Mouse (Mus musculus) bone marrow, adult 2 months (tissue): ENCODE measurements at regions not wholly inside any gene's neighbourhood (a gene's known extent, or its start where the extent isn't known, plus 50 kb on each side); places are given as distances from the start of the nearest gene placed in this dataset.

ENCODE experiments used
- CTCF ChIP-seq: fragments of 200-500 bp; IDR thresholded peaks from 2 replicates; pipeline ENCODE4 v1.5.1; 2011; ENCODE audit warnings: low read length, control low read depth; ENCODE audit not compliant: control insufficient read depth, insufficient read depth
- POLR2A ChIP-seq: fragments of 200-500 bp; IDR thresholded peaks from 2 replicates; pipeline ENCODE4 v1.6.1; 2011; ENCODE audit warnings: low read depth, mild to moderate bottlenecking, control low read depth, low read length, borderline replicate concordance; ENCODE audit not compliant: control insufficient read depth

DNA sequence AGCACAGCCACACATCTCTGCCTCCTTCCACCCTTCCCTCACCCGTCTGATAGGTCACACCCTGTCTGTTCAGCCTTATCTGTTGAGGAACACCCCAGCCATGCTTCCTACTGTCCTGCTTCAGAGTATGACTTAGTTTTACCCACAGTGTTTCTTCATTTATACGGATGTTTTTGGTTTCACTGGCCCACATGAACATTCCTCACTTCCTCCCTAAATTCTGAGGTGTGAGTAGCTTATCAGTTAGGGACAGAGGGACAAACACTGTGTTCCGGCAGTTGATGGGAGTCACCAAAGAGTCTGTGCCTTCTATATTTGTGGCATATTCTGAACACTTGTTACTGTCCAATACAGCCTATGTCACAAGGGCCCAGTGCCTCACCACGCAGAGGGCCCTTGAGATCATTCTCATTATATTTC is 216.2 kb downstream of the Epha4 start:
- TF ChIP-seq CTCF (no peak), POLR2A (no peak)
